Mouse (Mus musculus): ENCODE measurements at regions not wholly inside any gene's neighbourhood (a gene's known extent, or its start where the extent isn't known, plus 50 kb on each side); places are given as distances from the start of the nearest gene placed in this dataset.

DNA sequence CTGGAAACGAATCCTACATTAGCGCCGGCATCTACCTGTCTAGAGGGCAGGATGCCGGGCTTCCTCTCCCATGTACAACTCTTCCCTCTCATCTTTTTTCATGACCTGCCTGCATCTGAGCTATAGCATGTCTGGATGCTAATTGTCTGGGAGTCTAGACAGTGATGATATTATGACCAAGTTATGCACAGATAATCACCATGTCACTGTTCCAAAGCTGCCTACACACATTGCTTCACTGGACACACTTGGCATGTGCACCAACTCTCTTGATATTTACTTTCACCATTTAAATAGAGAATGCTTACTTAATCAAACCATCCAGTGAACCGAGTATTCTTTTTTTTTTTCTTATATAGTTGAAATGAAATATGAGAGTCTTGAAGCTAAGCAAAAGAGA lies 270.2 kb upstream of the Runx1 start:
- Histone ChIP-seq H3K27ac (ENCODE audit: low read length) (no peak overlapping the region), H3K9me3 (ENCODE audit: control insufficient read depth, low read depth, low read length) (no peaks in the 10 kb centered on the region), H3K4me2 (replicated peaks; ENCODE audit: low read depth, low read length) (no peak overlapping the region), H3K4me3 (ENCODE audit: low read depth, low read length) (no peak overlapping the region), H3K27me3 (ENCODE audit: control insufficient read depth, insufficient read depth, low read length) (no peaks in the 10 kb centered on the region), H3K4me1 (ENCODE audit: control insufficient read depth, insufficient read depth, low read length) (no peaks in the 10 kb centered on the region), H3K9ac (replicated peaks; ENCODE audit: low read depth, low read length) (no peak overlapping the region), H3K36me3 (ENCODE audit: control insufficient read depth, insufficient read depth, low read length) (no peaks in the 10 kb centered on the region)
- 75% methylated on average over 5 of the region's 5 CpGs for WGBS
- no peak for ATAC-seq (ENCODE audit: insufficient number of reproducible peaks, insufficient read depth, low FRiP score, low read depth)

GRCm38 (mm10) chr16:93092796-93093195 lies 266.8 kb upstream of the Runx1 start:
- no peak for ATAC-seq (ENCODE audit: insufficient number of reproducible peaks, insufficient read depth, low FRiP score, low read depth)
- Histone ChIP-seq H3K9me3 (ENCODE audit: control insufficient read depth, low read depth, low read length) (no peaks in the 10 kb centered on the region), H3K9ac (replicated peaks; ENCODE audit: low read depth, low read length) (no peak overlapping the region), H3K4me2 (replicated peaks; ENCODE audit: low read depth, low read length) (no peak overlapping the region), H3K4me1 (ENCODE audit: control insufficient read depth, insufficient read depth, low read length) (no peaks in the 10 kb centered on the region), H3K36me3 (ENCODE audit: control insufficient read depth, insufficient read depth, low read length) (no peaks in the 10 kb centered on the region), H3K27me3 (ENCODE audit: control insufficient read depth, insufficient read depth, low read length) (no peaks in the 10 kb centered on the region), H3K27ac (ENCODE audit: low read length) (no peak overlapping the region), H3K4me3 (ENCODE audit: low read depth, low read length) (no peak overlapping the region)
- whole genome bisulfite sequencing, result 26% methylated on average over 7 of the region's 7 CpGs

DNA sequence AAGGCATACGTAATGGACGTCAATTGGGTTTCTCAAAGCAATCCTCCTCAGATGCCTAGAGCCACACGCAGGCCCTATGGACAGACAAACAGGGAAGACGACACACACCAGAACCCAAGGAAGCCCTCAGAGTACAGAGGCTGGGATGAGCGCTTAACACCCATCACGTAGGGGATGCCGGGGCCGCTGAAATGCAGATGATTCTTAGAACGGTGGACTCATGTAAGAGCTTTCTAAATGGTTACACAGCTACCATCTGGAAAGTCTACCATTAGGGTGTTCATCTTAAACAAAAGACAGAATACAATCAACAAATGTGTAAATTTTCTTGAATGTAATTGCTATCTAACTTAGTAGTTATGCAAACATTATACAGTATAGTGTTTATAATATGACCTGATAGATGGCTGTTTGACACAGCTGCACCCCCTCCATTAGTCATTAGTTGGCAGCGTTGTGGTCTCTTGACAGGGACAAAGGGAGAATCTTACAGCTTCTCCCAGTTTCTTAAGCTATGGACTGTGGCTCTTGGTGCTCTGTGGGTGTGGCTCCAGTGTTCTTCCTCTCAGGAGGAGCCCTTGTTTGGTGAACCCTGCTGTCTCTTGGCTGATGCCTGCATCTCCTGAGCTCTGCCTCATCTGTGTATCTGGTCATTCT lies 259.4 kb upstream of the Runx1 start:
- Histone ChIP-seq H3K27me3 (ENCODE audit: control insufficient read depth, insufficient read depth, low read length) (no peaks in the 10 kb centered on the region), H3K4me3 (ENCODE audit: low read depth, low read length) (no peak overlapping the region), H3K9me3 (ENCODE audit: control insufficient read depth, low read depth, low read length) (no peaks in the 10 kb centered on the region), H3K4me1 (ENCODE audit: control insufficient read depth, insufficient read depth, low read length) (peaks cover 3% of the 10 kb centered on the region; the same call in 1 of the 2 replicates), H3K4me2 (replicated peaks; ENCODE audit: low read depth, low read length) (no peak overlapping the region), H3K9ac (replicated peaks; ENCODE audit: low read depth, low read length) (no peak overlapping the region), H3K36me3 (ENCODE audit: control insufficient read depth, insufficient read depth, low read length) (no peaks in the 10 kb centered on the region), H3K27ac (ENCODE audit: low read length) (no peak overlapping the region)
- WGBS, result 62% methylated on average over 10 of the region's 10 CpGs
- ATAC-seq (ENCODE audit: insufficient number of reproducible peaks, insufficient read depth, low FRiP score, low read depth), result no peak

- WGBS, result 55% methylated on average over 2 of the region's 2 CpGs
- Histone ChIP-seq H3K9ac (replicated peaks; ENCODE audit: low read depth, low read length) (no peak overlapping the region), H3K4me3 (ENCODE audit: low read depth, low read length) (no peak overlapping the region), H3K36me3 (ENCODE audit: control insufficient read depth, insufficient read depth, low read length) (no peaks in the 10 kb centered on the region), H3K4me1 (ENCODE audit: control insufficient read depth, insufficient read depth, low read length) (peaks cover 8% of the 10 kb centered on the region; the same call in 1 of the 2 replicates), H3K27ac (ENCODE audit: low read length) (no peak overlapping the region), H3K4me2 (replicated peaks; ENCODE audit: low read depth, low read length) (no peak overlapping the region), H3K27me3 (ENCODE audit: control insufficient read depth, insufficient read depth, low read length) (no peaks in the 10 kb centered on the region), H3K9me3 (ENCODE audit: control insufficient read depth, low read depth, low read length) (no peaks in the 10 kb centered on the region)
- ATAC-seq (ENCODE audit: insufficient number of reproducible peaks, insufficient read depth, low FRiP score, low read depth), result no peak
These were observed 257.8 kb upstream of the Runx1 start for GRCm38 (mm10) chr16:93083756-93084155.

DNA sequence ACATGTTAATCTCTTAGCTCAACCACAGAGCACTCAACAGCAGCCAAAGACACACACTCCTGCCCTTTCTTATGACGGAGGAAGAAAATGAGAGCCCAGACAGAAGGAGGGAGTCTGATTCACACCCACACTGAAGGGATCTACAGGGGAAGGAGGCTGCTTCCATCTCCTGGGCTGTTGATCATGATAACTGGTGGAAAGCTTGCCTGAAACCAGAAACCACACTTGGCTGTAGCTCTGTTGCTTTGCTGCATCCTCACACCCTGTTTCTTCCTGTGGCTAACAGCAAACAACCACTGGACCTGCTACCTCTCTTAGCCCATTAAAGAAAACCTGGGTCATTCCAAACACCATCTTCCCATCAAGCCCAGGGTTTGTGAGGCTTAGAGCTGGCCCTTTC lies 257.2 kb upstream of the Runx1 start:
- H3K27me3 ChIP-seq (ENCODE audit: control insufficient read depth, insufficient read depth, low read length), result no peaks in the 10 kb centered on the region
- no peak for ATAC-seq (ENCODE audit: insufficient number of reproducible peaks, insufficient read depth, low FRiP score, low read depth)
- no peak overlapping the region for H3K27ac ChIP-seq (ENCODE audit: low read length)
- no peak overlapping the region for H3K4me3 ChIP-seq (ENCODE audit: low read depth, low read length)
- 77% methylated on average over 1 of the region's 1 CpGs for WGBS
- no peak overlapping the region for H3K9ac ChIP-seq (replicated peaks; ENCODE audit: low read depth, low read length)
- no peaks in the 10 kb centered on the region for H3K9me3 ChIP-seq (ENCODE audit: control insufficient read depth, low read depth, low read length)
- H3K4me1 ChIP-seq (ENCODE audit: control insufficient read depth, insufficient read depth, low read length), result peaks cover 8% of the 10 kb centered on the region; the same call in 1 of the 2 replicates
- H3K4me2 ChIP-seq (replicated peaks; ENCODE audit: low read depth, low read length), result no peak overlapping the region
- no peaks in the 10 kb centered on the region for H3K36me3 ChIP-seq (ENCODE audit: control insufficient read depth, insufficient read depth, low read length)

- 88% methylated on average over 2 of the region's 2 CpGs for WGBS
- H3K4me3 ChIP-seq (ENCODE audit: low read depth, low read length), result no peak overlapping the region
These were observed 255.6 kb upstream of the Runx1 start for GRCm38 (mm10) chr16:93081533-93081932.

GRCm38 (mm10) chr16:93079660-93080390 lies 253.9 kb upstream of the Runx1 start:
- no peaks in the 10 kb centered on the region for H3K9me3 ChIP-seq (ENCODE audit: control insufficient read depth, low read depth, low read length)
- WGBS, result 27% methylated on average over 17 of the region's 17 CpGs
- H3K9ac ChIP-seq (replicated peaks; ENCODE audit: low read depth, low read length), result no peak overlapping the region
- 0 out of 2 replicates have a peak overlapping the region, but pooled peaks have one; percentile 0 for H3K4me3 ChIP-seq (ENCODE audit: low read depth, low read length)
- peak; percentile 69 for ATAC-seq (ENCODE audit: insufficient number of reproducible peaks, insufficient read depth, low FRiP score, low read depth)
- peaks cover 6% of the 10 kb centered on the region; the same call in 1 of the 2 replicates for H3K4me1 ChIP-seq (ENCODE audit: control insufficient read depth, insufficient read depth, low read length)
- H3K36me3 ChIP-seq (ENCODE audit: control insufficient read depth, insufficient read depth, low read length), result no peaks in the 10 kb centered on the region
- peak overlapping the region; percentile 24 for H3K4me2 ChIP-seq (replicated peaks; ENCODE audit: low read depth, low read length)
- H3K27ac ChIP-seq (ENCODE audit: low read length), result no peak overlapping the region
- no peaks in the 10 kb centered on the region for H3K27me3 ChIP-seq (ENCODE audit: control insufficient read depth, insufficient read depth, low read length)

More at GRCm38 (mm10) chr16:93081533-93081932, 255.6 kb upstream of the Runx1 start:
- H3K4me2 ChIP-seq (replicated peaks; ENCODE audit: low read depth, low read length), result no peak overlapping the region
- H3K4me1 ChIP-seq (ENCODE audit: control insufficient read depth, insufficient read depth, low read length), result peaks cover 8% of the 10 kb centered on the region; the same call in 1 of the 2 replicates
- H3K27ac ChIP-seq (ENCODE audit: low read length), result no peak overlapping the region
- H3K9ac ChIP-seq (replicated peaks; ENCODE audit: low read depth, low read length), result no peak overlapping the region
- no peaks in the 10 kb centered on the region for H3K36me3 ChIP-seq (ENCODE audit: control insufficient read depth, insufficient read depth, low read length)
- H3K27me3 ChIP-seq (ENCODE audit: control insufficient read depth, insufficient read depth, low read length), result no peaks in the 10 kb centered on the region
- H3K9me3 ChIP-seq (ENCODE audit: control insufficient read depth, low read depth, low read length), result no peaks in the 10 kb centered on the region
- no peak for ATAC-seq (ENCODE audit: insufficient number of reproducible peaks, insufficient read depth, low FRiP score, low read depth)

DNA sequence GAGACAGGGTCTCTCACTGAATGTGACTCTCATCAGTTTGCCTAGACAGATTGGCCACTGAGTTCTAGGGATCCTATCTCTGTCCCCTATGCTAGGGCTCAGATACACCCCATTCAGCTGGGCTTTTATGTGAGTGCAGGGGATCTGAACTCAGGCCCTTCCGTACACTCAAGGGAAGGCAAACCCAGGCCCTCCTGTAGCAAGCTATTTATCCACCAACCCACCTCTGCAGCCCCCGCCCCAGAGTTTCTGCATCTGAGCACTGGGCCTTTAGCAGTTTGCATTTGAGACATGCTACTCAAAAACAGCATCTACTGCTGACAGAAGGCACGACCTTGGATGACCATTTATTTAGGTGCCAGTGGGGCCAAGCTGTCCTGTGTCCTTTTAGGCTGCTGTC lies 253.0 kb upstream of the Runx1 start:
- H3K27ac ChIP-seq (ENCODE audit: low read length), result peak overlapping the region; percentile 2; the same call in 1 of the 2 replicates
- ATAC-seq (ENCODE audit: insufficient number of reproducible peaks, insufficient read depth, low FRiP score, low read depth), result no peak
- H3K36me3 ChIP-seq (ENCODE audit: control insufficient read depth, insufficient read depth, low read length), result no peaks in the 10 kb centered on the region
- H3K4me3 ChIP-seq (ENCODE audit: low read depth, low read length), result 0 out of 2 replicates have a peak overlapping the region, but pooled peaks have one; percentile 0
- H3K4me1 ChIP-seq (ENCODE audit: control insufficient read depth, insufficient read depth, low read length), result peaks cover 5% of the 10 kb centered on the region; the same call in 1 of the 2 replicates
- H3K4me2 ChIP-seq (replicated peaks; ENCODE audit: low read depth, low read length), result peak overlapping the region; percentile 24
- no peaks in the 10 kb centered on the region for H3K27me3 ChIP-seq (ENCODE audit: control insufficient read depth, insufficient read depth, low read length)
- H3K9me3 ChIP-seq (ENCODE audit: control insufficient read depth, low read depth, low read length), result no peaks in the 10 kb centered on the region
- no peak overlapping the region for H3K9ac ChIP-seq (replicated peaks; ENCODE audit: low read depth, low read length)
- WGBS, result 58% methylated on average over 3 of the region's 3 CpGs

Measured in stomach, embryonic 14.5 days (tissue).